Mouse (Mus musculus) cortical plate, adult 2 months (tissue): ENCODE results near the gene C87414. TPM values are rescaled to one million over a fixed set of nuclear protein-coding genes. Genes with fewer than 3 reads are reported as not detected.
"Not testable (repeated sequence)": the region's sequence is repeated elsewhere in the genome, so short reads cannot be mapped to it uniquely, and the experiment has no call there.

Source experiments
- H3K27ac ChIP-seq: fragments of 200-500 bp; 2 replicates; pipeline ENCODE4 v1.5.1; 2012; ENCODE audit warnings: low read length, control low read depth, inconsistent platforms; ENCODE audit not compliant: insufficient read depth
- H3K4me1 ChIP-seq: fragments of 200-500 bp; 2 replicates; pipeline ENCODE4 v1.6.1; 2011; ENCODE audit warnings: low read length; ENCODE audit not compliant: control insufficient read depth, insufficient read depth
- H3K4me3 ChIP-seq: fragments of 200-500 bp; 2 replicates; pipeline ENCODE4 v1.5.1; 2011; ENCODE audit warnings: mild to moderate bottlenecking, low read length, control low read depth; ENCODE audit not compliant: insufficient read depth
- polyA plus RNA-seq: library from polyadenylated mRNA; depleted of rRNA; stranded (reverse); fragments of >200 nt; gene quantifications from 2 replicates; pipeline ENCODE4 v1.2.3, GENCODE M21; 2012; rRNA removed

C87414 gene
- polyA plus RNA-seq = not detected in 2 replicates

DNA sequence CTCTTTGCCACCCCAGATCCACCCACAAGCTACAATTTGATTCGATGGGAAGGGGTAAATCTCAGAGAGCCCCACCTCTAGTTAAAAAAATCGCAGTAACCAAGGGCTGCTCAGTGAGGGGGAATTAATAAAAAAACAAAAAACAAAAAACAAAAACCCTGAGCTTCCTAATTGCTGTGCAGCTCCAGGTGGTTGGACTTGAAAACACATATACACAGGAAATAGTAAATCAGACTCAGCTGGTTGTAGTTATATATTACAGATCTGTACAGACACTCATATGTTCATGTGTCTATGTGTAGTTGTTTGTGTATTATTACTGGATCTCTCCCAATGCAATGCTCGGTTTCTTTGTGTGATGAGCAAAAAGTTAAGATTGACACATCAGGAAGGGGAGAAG, at the start of gene C87414:
TSS of gene C87414 (minus strand) at position 101 of the 400 bp plus-strand sequence.
- not testable (repeated sequence) for H3K4me3 ChIP-seq, H3K27ac ChIP-seq, H3K4me1 ChIP-seq

DNA sequence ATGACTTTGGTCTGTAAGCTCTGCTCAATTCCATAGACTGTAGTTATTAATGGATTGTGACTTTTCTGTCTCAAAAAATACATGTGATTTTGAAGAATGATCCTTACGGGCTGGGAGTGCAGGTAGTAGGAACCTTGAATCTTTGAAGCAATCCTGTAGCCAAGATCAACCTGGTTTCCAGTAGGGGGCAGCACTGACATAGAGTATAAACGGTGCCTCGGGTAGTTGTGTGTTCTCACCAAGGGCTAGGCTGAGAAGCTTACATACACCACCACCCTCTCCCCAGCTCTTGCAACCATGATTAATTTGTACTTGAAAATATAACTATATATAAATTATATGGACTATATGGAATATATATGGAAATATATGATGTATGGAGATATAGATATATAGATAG, 13.3 kb upstream of the C87414 start:
- not testable (repeated sequence) for H3K27ac ChIP-seq, H3K4me3 ChIP-seq, H3K4me1 ChIP-seq

Other genes with a start within 250 kb of the C87414 start
- not detected in 2 replicates for gene Gm16427, start 131.4 kb downstream of the C87414 start, polyA plus RNA-seq
- gene Gm7792, start 172.2 kb upstream of the C87414 start, polyA plus RNA-seq = not detected in 2 replicates